Mouse (Mus musculus): ENCODE results near the gene Nat8f2. TPM values are rescaled to one million over a fixed set of nuclear protein-coding genes. Genes with fewer than 3 reads are reported as not detected.
"Not testable (repeated sequence)": the region's sequence is repeated elsewhere in the genome, so short reads cannot be mapped to it uniquely, and the experiment has no call there.

Gene Nat8f2
- polyA plus RNA-seq, 1 experiment from 2014 or later = not detected

DNA sequence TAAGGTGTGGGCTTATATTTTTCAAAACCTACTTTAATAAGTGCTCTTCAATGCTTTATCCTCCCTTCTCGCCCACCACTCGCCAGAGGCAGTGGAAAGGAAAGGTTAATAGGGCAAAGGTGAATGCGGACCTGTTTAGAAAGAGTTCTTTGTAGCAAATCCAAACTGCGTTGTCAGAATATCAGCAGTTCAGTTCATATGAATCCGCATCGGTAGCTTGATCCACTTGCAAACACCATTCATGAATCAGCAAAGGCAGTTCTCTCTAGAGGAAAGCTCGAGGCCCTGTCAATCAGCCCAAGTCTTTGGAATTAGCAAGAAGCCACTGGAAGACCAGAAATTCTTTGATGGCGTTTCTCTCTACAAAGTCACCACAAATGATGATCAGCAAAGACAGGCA is 30.3 kb downstream of the Nat8f2 start:
- H3K27me3 ChIP-seq (ENCODE audit: control insufficient read depth, insufficient read depth, low read length) = no peaks in the 10 kb centered on the region
- H3K9ac ChIP-seq (ENCODE audit: low read length) = no peak overlapping the region
- WGBS = 32% methylated on average over 8 of the region's 8 CpGs
- H3K9me3 ChIP-seq (ENCODE audit: control insufficient read depth, low read length) = no peaks in the 10 kb centered on the region
- DNase-seq (ENCODE audit: low spot score) (no peak), ATAC-seq (replicated peaks; ENCODE audit: low FRiP score) (no peak)
- no peaks in the 10 kb centered on the region for H3K4me1 ChIP-seq (replicated peaks; ENCODE audit: control insufficient read depth, insufficient read depth, low read length)
- H3K4me2 ChIP-seq (ENCODE audit: low read depth, low read length, severe bottlenecking) = no peak overlapping the region
- H3K36me3 ChIP-seq (ENCODE audit: control insufficient read depth, insufficient read depth, low read length) = no peaks in the 10 kb centered on the region
- H3K27ac ChIP-seq (ENCODE audit: low read depth, low read length) = no peak overlapping the region
- no peak overlapping the region for H3K4me3 ChIP-seq (ENCODE audit: low read depth, low read length)

GRCm38 (mm10) chr6:85837307-85837706 is 31.7 kb downstream of the Nat8f2 start:
- DNase-seq (ENCODE audit: low spot score) (peak; percentile 74), ATAC-seq (replicated peaks; ENCODE audit: low FRiP score) (0 out of 2 replicates have a peak, but pooled peaks have one; percentile 53)
- not testable (repeated sequence) for H3K4me1 ChIP-seq (replicated peaks; ENCODE audit: control insufficient read depth, insufficient read depth, low read length); H3K9me3 ChIP-seq (ENCODE audit: control insufficient read depth, low read length); H3K27me3 ChIP-seq (ENCODE audit: control insufficient read depth, insufficient read depth, low read length); H3K4me3 ChIP-seq (ENCODE audit: low read depth, low read length); H3K9ac ChIP-seq (ENCODE audit: low read length); H3K27ac ChIP-seq (ENCODE audit: low read depth, low read length); H3K36me3 ChIP-seq (ENCODE audit: control insufficient read depth, insufficient read depth, low read length)
- 0 out of 2 replicates have a peak overlapping the region, but pooled peaks have one; percentile 2 for H3K4me2 ChIP-seq (ENCODE audit: low read depth, low read length, severe bottlenecking)
- WGBS = 13% methylated on average over 12 of the region's 12 CpGs

- 25% methylated on average over 8 of the region's 9 CpGs for WGBS
- peak; percentile 64 for DNase-seq (ENCODE audit: low spot score)
- ATAC-seq (replicated peaks; ENCODE audit: low FRiP score) = not testable (repeated sequence)
Observed at GRCm38 (mm10) chr6:85836827-85837226, 32.1 kb downstream of the Nat8f2 start.

DNA sequence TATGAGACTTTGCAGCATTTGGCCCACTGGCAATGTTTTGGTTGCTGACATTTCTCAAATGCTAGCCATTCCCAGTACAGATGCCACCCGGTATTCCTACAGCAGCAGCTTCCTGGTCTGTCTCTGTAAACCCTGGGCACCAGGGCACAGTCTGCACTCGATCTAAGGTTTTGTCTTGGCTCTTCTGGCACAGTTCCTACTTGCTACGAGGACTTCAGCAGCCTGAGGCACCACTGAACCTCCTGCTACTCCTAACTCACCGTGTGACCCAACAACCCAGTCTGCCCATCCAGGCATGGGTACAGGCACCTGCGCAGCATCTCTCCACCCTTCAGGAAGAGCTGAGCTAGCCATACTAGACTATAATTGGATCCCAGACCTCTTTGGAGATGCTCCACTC is 32.9 kb downstream of the Nat8f2 start:
- DNase-seq (ENCODE audit: low spot score); H3K36me3 ChIP-seq (ENCODE audit: control insufficient read depth, insufficient read depth, low read length); H3K27me3 ChIP-seq (ENCODE audit: control insufficient read depth, insufficient read depth, low read length); H3K9ac ChIP-seq (ENCODE audit: low read length); H3K4me3 ChIP-seq (ENCODE audit: low read depth, low read length); H3K4me1 ChIP-seq (replicated peaks; ENCODE audit: control insufficient read depth, insufficient read depth, low read length); H3K4me2 ChIP-seq (ENCODE audit: low read depth, low read length, severe bottlenecking); H3K9me3 ChIP-seq (ENCODE audit: control insufficient read depth, low read length); ATAC-seq (replicated peaks; ENCODE audit: low FRiP score); H3K27ac ChIP-seq (ENCODE audit: low read depth, low read length): not testable (repeated sequence)
- WGBS = 82% methylated on average over 5 of the region's 5 CpGs

More at GRCm38 (mm10) chr6:85836827-85837226, 32.1 kb downstream of the Nat8f2 start:
- H3K27me3 ChIP-seq (ENCODE audit: control insufficient read depth, insufficient read depth, low read length); H3K36me3 ChIP-seq (ENCODE audit: control insufficient read depth, insufficient read depth, low read length); H3K4me3 ChIP-seq (ENCODE audit: low read depth, low read length); H3K9ac ChIP-seq (ENCODE audit: low read length); H3K27ac ChIP-seq (ENCODE audit: low read depth, low read length); H3K4me2 ChIP-seq (ENCODE audit: low read depth, low read length, severe bottlenecking); H3K9me3 ChIP-seq (ENCODE audit: control insufficient read depth, low read length); H3K4me1 ChIP-seq (replicated peaks; ENCODE audit: control insufficient read depth, insufficient read depth, low read length): not testable (repeated sequence)

- 82% methylated on average over 1 of the region's 2 CpGs for WGBS
- not testable (repeated sequence) for H3K36me3 ChIP-seq (ENCODE audit: control insufficient read depth, insufficient read depth, low read length); H3K4me1 ChIP-seq (replicated peaks; ENCODE audit: control insufficient read depth, insufficient read depth, low read length); H3K9me3 ChIP-seq (ENCODE audit: control insufficient read depth, low read length); DNase-seq (ENCODE audit: low spot score); H3K27ac ChIP-seq (ENCODE audit: low read depth, low read length); H3K27me3 ChIP-seq (ENCODE audit: control insufficient read depth, insufficient read depth, low read length); ATAC-seq (replicated peaks; ENCODE audit: low FRiP score); H3K9ac ChIP-seq (ENCODE audit: low read length); H3K4me3 ChIP-seq (ENCODE audit: low read depth, low read length); H3K4me2 ChIP-seq (ENCODE audit: low read depth, low read length, severe bottlenecking)
Observed at GRCm38 (mm10) chr6:85835104-85835503, 33.9 kb downstream of the Nat8f2 start.

DNA sequence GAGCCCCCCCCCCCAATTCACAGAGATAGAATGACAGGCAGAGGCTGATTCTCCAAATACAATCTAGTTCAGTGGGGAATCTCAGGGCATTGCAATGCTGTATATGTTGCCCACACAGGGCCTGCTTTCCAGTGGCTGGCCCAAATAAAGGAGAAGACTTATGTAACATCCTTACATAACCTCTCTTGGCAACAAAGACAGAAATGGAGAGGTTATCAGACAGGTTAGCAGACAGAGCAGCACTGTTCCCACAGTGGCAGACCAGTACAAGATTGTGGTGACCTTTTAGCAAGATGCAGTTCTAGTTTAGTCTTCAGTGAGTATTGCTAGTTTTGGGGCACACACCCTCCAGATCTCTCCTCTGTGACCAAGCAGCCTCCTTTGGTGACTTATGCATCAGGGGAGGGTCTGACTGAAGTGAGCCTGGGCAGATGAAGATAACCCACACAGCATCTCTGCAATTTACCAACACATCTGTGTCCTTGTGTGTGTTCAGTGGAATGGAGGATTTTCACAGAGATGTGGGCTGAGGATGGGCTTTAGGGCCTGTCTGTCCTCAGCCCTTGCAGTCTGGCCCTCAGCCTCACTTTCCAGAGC is 34.4 kb downstream of the Nat8f2 start:
- not testable (repeated sequence) for ATAC-seq (replicated peaks; ENCODE audit: low FRiP score); H3K36me3 ChIP-seq (ENCODE audit: control insufficient read depth, insufficient read depth, low read length); H3K27ac ChIP-seq (ENCODE audit: low read depth, low read length); H3K4me2 ChIP-seq (ENCODE audit: low read depth, low read length, severe bottlenecking); H3K9ac ChIP-seq (ENCODE audit: low read length); DNase-seq (ENCODE audit: low spot score); H3K27me3 ChIP-seq (ENCODE audit: control insufficient read depth, insufficient read depth, low read length); H3K9me3 ChIP-seq (ENCODE audit: control insufficient read depth, low read length); H3K4me1 ChIP-seq (replicated peaks; ENCODE audit: control insufficient read depth, insufficient read depth, low read length); H3K4me3 ChIP-seq (ENCODE audit: low read depth, low read length)

DNA sequence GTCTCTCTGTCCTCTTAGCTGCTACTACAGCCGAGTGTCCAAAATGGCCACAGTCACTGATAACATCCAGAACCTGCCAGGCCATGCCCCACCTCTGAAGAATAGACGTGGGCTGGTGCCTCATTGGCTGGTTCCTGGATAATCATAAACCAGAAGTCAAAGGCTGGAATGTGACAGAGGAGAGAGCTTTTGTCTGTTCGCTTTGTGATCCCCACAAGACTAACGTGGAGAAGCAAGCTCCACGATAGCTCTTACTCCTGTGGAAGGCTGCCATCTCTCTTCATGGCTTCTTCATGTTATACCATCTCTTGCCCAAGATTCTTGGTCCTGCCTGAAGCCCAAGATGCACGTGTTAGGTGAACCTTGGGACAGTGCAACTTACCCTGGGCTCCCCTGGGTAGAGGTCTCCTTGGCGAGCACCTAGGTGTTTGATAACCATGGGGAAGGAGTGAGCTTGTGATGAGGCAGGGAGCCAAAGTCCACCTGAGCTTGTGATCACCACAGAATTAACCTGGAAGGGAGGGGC is 37.1 kb downstream of the Nat8f2 start, which contains the start of gene Nat8:
Gene Nat8, minus strand, starts transcription at position 287 of the 526 bp plus-strand sequence.
- 82% methylated on average over 7 of the region's 7 CpGs for WGBS
- H3K36me3 ChIP-seq (ENCODE audit: control insufficient read depth, insufficient read depth, low read length) = no peaks in the 10 kb centered on the region
- no peaks in the 10 kb centered on the region for H3K4me1 ChIP-seq (replicated peaks; ENCODE audit: control insufficient read depth, insufficient read depth, low read length)
- no peak within 1 kb of the TSS for H3K27ac ChIP-seq (ENCODE audit: low read depth, low read length)
- no peak for DNase-seq (ENCODE audit: low spot score)
- no peaks in the 10 kb centered on the region for H3K9me3 ChIP-seq (ENCODE audit: control insufficient read depth, low read length)
- H3K4me3 ChIP-seq (ENCODE audit: low read depth, low read length) = no peak within 1 kb of the TSS
- H3K9ac ChIP-seq (ENCODE audit: low read length) = no peak within 1 kb of the TSS
- H3K27me3 ChIP-seq (ENCODE audit: control insufficient read depth, insufficient read depth, low read length) = no peaks in the 10 kb centered on the region
- no peak within 1 kb of the TSS for H3K4me2 ChIP-seq (ENCODE audit: low read depth, low read length, severe bottlenecking)
- ATAC-seq (replicated peaks; ENCODE audit: low FRiP score) = no peak

DNA sequence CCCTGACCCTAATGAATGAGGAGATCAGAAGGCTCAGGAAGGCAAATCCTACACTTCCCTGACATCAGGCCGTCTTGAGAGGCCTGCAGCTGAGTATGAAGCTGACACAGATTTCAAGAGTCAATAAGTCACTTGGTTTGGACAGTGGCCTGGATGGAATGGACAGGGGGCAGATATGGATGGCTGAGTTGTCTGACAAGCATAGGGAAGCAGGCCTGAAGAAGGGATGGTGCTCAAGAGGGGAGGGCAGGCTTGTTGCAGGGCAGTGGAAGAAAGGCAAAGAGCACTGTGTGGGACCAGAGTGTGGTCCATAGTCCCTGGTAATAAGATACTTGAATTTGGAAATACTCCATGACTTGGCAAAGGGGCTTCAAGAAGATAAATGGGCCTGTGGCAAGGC is 39.5 kb downstream of the Nat8f2 start:
- ATAC-seq (replicated peaks; ENCODE audit: low FRiP score) = no peak
- no peaks in the 10 kb centered on the region for H3K9me3 ChIP-seq (ENCODE audit: control insufficient read depth, low read length)
- no peaks in the 10 kb centered on the region for H3K27me3 ChIP-seq (ENCODE audit: control insufficient read depth, insufficient read depth, low read length)
- H3K9ac ChIP-seq (ENCODE audit: low read length) = no peak overlapping the region
- WGBS = 66% methylated on average over 1 of the region's 1 CpGs
- DNase-seq (ENCODE audit: low spot score) = no peak
- no peak overlapping the region for H3K4me3 ChIP-seq (ENCODE audit: low read depth, low read length)
- no peak overlapping the region for H3K27ac ChIP-seq (ENCODE audit: low read depth, low read length)
- H3K36me3 ChIP-seq (ENCODE audit: control insufficient read depth, insufficient read depth, low read length) = no peaks in the 10 kb centered on the region
- no peaks in the 10 kb centered on the region for H3K4me1 ChIP-seq (replicated peaks; ENCODE audit: control insufficient read depth, insufficient read depth, low read length)
- H3K4me2 ChIP-seq (ENCODE audit: low read depth, low read length, severe bottlenecking) = no peak overlapping the region

- DNase-seq (ENCODE audit: low spot score) = no peak
- Histone ChIP-seq H3K36me3 (ENCODE audit: control insufficient read depth, insufficient read depth, low read length) (no peaks in the 10 kb centered on the region), H3K9ac (ENCODE audit: low read length) (no peak overlapping the region), H3K9me3 (ENCODE audit: control insufficient read depth, low read length) (no peaks in the 10 kb centered on the region), H3K4me1 (replicated peaks; ENCODE audit: control insufficient read depth, insufficient read depth, low read length) (no peaks in the 10 kb centered on the region), H3K27me3 (ENCODE audit: control insufficient read depth, insufficient read depth, low read length) (no peaks in the 10 kb centered on the region), H3K4me2 (ENCODE audit: low read depth, low read length, severe bottlenecking) (no peak overlapping the region), H3K27ac (ENCODE audit: low read depth, low read length) (no peak overlapping the region), H3K4me3 (ENCODE audit: low read depth, low read length) (no peak overlapping the region)
- WGBS = 87% methylated on average over 2 of the region's 2 CpGs
- no peak for ATAC-seq (replicated peaks; ENCODE audit: low FRiP score)
Observed at GRCm38 (mm10) chr6:85825886-85826285, 43.1 kb downstream of the Nat8f2 start.

Data from forebrain, embryonic 11.5 days (tissue).